Mouse (Mus musculus) midbrain, embryonic 12.5 days (tissue): ENCODE data around the gene Ctcf. TPM values are rescaled to one million over a fixed set of nuclear protein-coding genes. Genes with fewer than 3 reads are reported as not detected.
"Not testable (repeated sequence)": the region's sequence is repeated elsewhere in the genome, so short reads cannot be mapped to it uniquely, and the experiment has no call there.

Experiments used
- ATAC-seq: fragments of 200-750 bp; cut with Nextera tagmentation; 2 replicates; pipeline ENCODE4 v1.8.0; 2017; ENCODE audit warnings: low read depth, moderate TSS enrichment, moderate library complexity; ENCODE audit not compliant: low FRiP score
- H3K27ac ChIP-seq: fragments of 300-500 bp; sonication (generic); replicated peaks from 2 replicates; pipeline ENCODE4 v1.5.1; 2016; ENCODE audit warnings: mild to moderate bottlenecking
- H3K27me3 ChIP-seq: fragments of 300-500 bp; sonication (generic); 2 replicates; pipeline ENCODE4 v1.6.1; 2016; ENCODE audit warnings: mild to moderate bottlenecking
- H3K36me3 ChIP-seq: fragments of 300-500 bp; sonication (generic); 2 replicates; pipeline ENCODE4 v1.6.1; 2016
- H3K4me1 ChIP-seq: fragments of 300-500 bp; sonication (generic); 2 replicates; pipeline ENCODE4 v1.6.1; 2016
- H3K4me2 ChIP-seq: fragments of 300-500 bp; sonication (generic); replicated peaks from 2 replicates; pipeline ENCODE4 v1.6.1; 2016; ENCODE audit warnings: mild to moderate bottlenecking, moderate library complexity
- H3K4me3 ChIP-seq: fragments of 300-500 bp; sonication (generic); 2 replicates; pipeline ENCODE4 v1.5.1; 2016; ENCODE audit warnings: mild to moderate bottlenecking
- H3K9ac ChIP-seq: fragments of 300-500 bp; sonication (generic); replicated peaks from 2 replicates; pipeline ENCODE4 v1.6.1; 2016; ENCODE audit warnings: mild to moderate bottlenecking, moderate library complexity
- H3K9me3 ChIP-seq: fragments of 300-500 bp; sonication (generic); 2 replicates; pipeline ENCODE4 v1.6.1; 2016; ENCODE audit warnings: mild to moderate bottlenecking
- WGBS: fragments of 180-500 bp; shearing (Covaris S2); methylation state at CpG from one replicate; pipeline ENCODE4 v1.1.7; 2016; 5-methylcytosine and 5-hydroxymethylcytosine counted together
- polyA plus RNA-seq: library from polyadenylated mRNA; unstranded; fragments of >200 nt; fragmentation: Nextera tagmentation; extraction: Ambion mirVana; gene quantifications from 2 replicates; pipeline ENCODE4 v1.2.1, GENCODE M21; 2016

Gene Ctcf
- polyA plus RNA-seq: 157 TPM in 2 replicates

GRCm38 (mm10) chr8:105636018-105636962 lies at the start of gene Ctcf:
Ctcf (plus strand) TSS chr8:105636568.
- H3K36me3 ChIP-seq: no peaks in the 10 kb centered on the region
- H3K9ac ChIP-seq: peak within 1 kb of the TSS; percentile 99
- peaks cover 24% of the 10 kb centered on the region for H3K4me1 ChIP-seq
- peak within 1 kb of the TSS; percentile 100 for H3K27ac ChIP-seq
- H3K27me3 ChIP-seq: no peaks in the 10 kb centered on the region
- H3K9me3 ChIP-seq: no peaks in the 10 kb centered on the region
- H3K4me2 ChIP-seq: peak within 1 kb of the TSS; percentile 91
- WGBS: under 1% methylated on average over 81 of the region's 126 CpGs
- peak; percentile 94 for ATAC-seq
- H3K4me3 ChIP-seq: peak within 1 kb of the TSS; percentile 92

DNA sequence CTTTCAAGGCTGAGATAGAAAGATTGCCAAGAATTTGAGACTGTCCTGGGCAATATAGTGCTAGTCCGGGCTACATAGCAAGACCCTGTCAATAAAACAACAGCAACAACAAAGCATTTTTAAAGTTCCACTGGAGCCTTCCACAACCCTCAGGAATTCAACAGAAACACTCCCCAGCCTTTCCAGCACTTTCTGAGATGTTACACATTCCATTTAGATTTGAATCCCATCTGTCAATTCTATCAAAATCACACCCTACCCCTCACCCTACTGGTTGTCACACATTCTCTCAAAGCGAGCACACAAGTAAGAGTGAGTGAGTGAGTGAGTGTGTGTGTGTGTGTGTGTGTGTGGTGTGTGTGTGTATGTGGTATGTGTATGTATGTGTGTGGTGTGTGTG lies 43.9 kb upstream of the Ctcf start:
- 80% methylated on average over 2 of the region's 2 CpGs for whole genome bisulfite sequencing
- H3K36me3 ChIP-seq: no peaks in the 10 kb centered on the region
- no peak for ATAC-seq
- 0 out of 2 replicates have a peak, but pooled peaks cover 10% of the 10 kb centered on the region for H3K4me1 ChIP-seq
- peaks cover 3% of the 10 kb centered on the region; the same call in 1 of the 2 replicates for H3K27me3 ChIP-seq
- H3K4me3 ChIP-seq: no peak overlapping the region
- H3K4me2 ChIP-seq: no peak overlapping the region
- no peak overlapping the region for H3K27ac ChIP-seq
- H3K9ac ChIP-seq: no peak overlapping the region
- no peaks in the 10 kb centered on the region for H3K9me3 ChIP-seq

- peaks cover 3% of the 10 kb centered on the region; the same call in 1 of the 2 replicates for H3K27me3 ChIP-seq
- H3K36me3 ChIP-seq: no peaks in the 10 kb centered on the region
- H3K4me1 ChIP-seq: 0 out of 2 replicates have a peak, but pooled peaks cover 10% of the 10 kb centered on the region
- WGBS: 36% methylated on average over 15 of the region's 15 CpGs
- no peaks in the 10 kb centered on the region for H3K9me3 ChIP-seq
- H3K9ac ChIP-seq: no peak overlapping the region
- no peak for ATAC-seq
- H3K4me2 ChIP-seq: peak overlapping the region; percentile 7; the same call in 1 of the 2 replicates
- H3K4me3 ChIP-seq: no peak overlapping the region
- no peak overlapping the region for H3K27ac ChIP-seq
Observed at GRCm38 (mm10) chr8:105593859-105594258, 42.5 kb upstream of the Ctcf start.

- Histone ChIP-seq H3K4me2 (no peak overlapping the region), H3K4me1 (0 out of 2 replicates have a peak, but pooled peaks cover 10% of the 10 kb centered on the region), H3K36me3 (no peaks in the 10 kb centered on the region), H3K9me3 (no peaks in the 10 kb centered on the region), H3K27ac (no peak overlapping the region), H3K4me3 (no peak overlapping the region), H3K9ac (no peak overlapping the region), H3K27me3 (peaks cover 3% of the 10 kb centered on the region; the same call in 1 of the 2 replicates)
- 83% methylated on average over 18 of the region's 18 CpGs for WGBS
- no peak for ATAC-seq
Observed at GRCm38 (mm10) chr8:105594451-105595242, 41.7 kb upstream of the Ctcf start.

- 6% methylated on average over 14 of the region's 14 CpGs for WGBS
- H3K4me2 ChIP-seq: peak overlapping the region; percentile 25
Observed at GRCm38 (mm10) chr8:105596362-105597034, 39.9 kb upstream of the Ctcf start.

DNA sequence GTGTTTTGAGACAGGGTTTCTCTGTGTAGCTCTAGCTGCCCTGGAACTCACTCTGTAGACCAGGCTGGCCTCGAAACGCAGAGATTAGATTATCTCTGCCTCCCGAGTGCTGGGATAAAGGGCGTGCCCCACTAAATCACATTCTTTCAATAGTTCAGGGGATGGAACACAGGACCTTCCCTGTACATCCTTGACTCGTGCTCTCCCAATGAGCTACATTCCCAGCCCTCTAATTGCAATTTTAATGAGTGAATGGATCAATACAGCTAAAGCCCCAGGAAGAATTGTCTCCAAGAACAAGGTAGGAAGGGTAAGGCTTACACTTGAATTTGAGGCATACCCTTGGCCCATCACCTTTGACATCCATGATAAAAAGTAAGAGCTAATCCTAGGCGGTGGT lies 37.6 kb upstream of the Ctcf start:
- no peak overlapping the region for H3K27ac ChIP-seq
- H3K4me1 ChIP-seq: 0 out of 2 replicates have a peak, but pooled peaks cover 8% of the 10 kb centered on the region
- ATAC-seq: no peak
- peaks cover 7% of the 10 kb centered on the region for H3K27me3 ChIP-seq
- H3K9ac ChIP-seq: no peak overlapping the region
- no peak overlapping the region for H3K4me2 ChIP-seq
- no peaks in the 10 kb centered on the region for H3K9me3 ChIP-seq
- WGBS: 81% methylated on average over 6 of the region's 6 CpGs
- H3K4me3 ChIP-seq: no peak overlapping the region
- no peaks in the 10 kb centered on the region for H3K36me3 ChIP-seq

More at GRCm38 (mm10) chr8:105596362-105597034, 39.9 kb upstream of the Ctcf start:
- H3K36me3 ChIP-seq: no peaks in the 10 kb centered on the region
- H3K9me3 ChIP-seq: no peaks in the 10 kb centered on the region
- H3K4me3 ChIP-seq: no peak overlapping the region
- H3K27me3 ChIP-seq: peaks cover 3% of the 10 kb centered on the region; the same call in 1 of the 2 replicates
- 0 out of 2 replicates have a peak, but pooled peaks cover 10% of the 10 kb centered on the region for H3K4me1 ChIP-seq
- H3K27ac ChIP-seq: no peak overlapping the region
- no peak overlapping the region for H3K9ac ChIP-seq
- peak; percentile 16; the same call in 1 of the 2 replicates for ATAC-seq

- H3K4me3 ChIP-seq: no peak overlapping the region
- H3K36me3 ChIP-seq: no peaks in the 10 kb centered on the region
- H3K27ac ChIP-seq: no peak overlapping the region
- no peak overlapping the region for H3K4me2 ChIP-seq
- peaks cover 18% of the 10 kb centered on the region for H3K4me1 ChIP-seq
- WGBS: 73% methylated on average over 5 of the region's 5 CpGs
- H3K9me3 ChIP-seq: no peaks in the 10 kb centered on the region
- peaks cover 4% of the 10 kb centered on the region for H3K27me3 ChIP-seq
- H3K9ac ChIP-seq: no peak overlapping the region
- no peak for ATAC-seq
Observed at GRCm38 (mm10) chr8:105601301-105601700, 35.1 kb upstream of the Ctcf start.

DNA sequence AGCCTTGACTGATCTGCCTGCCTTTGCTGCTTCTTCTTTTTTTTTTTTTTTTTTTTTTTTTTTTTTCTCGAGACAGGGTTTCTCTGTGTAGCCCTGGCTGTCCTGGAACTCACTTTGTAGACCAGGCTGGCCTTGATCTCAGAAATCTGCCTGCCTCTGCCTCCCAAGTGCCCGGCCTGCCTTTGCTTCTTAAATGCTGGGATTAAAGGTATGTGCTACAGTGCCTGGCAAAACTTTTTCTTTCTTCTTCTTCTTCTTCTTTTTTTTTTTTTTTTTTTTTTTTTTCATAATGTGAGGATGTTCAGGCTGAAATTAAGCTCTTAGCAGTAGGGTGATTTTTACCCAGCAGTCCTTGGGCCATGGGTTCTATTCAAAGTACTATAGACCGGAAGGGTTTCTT lies 33.8 kb upstream of the Ctcf start:
- peaks cover 25% of the 10 kb centered on the region for H3K4me1 ChIP-seq
- WGBS: 80% methylated on average over 3 of the region's 3 CpGs
- not testable (repeated sequence) for H3K4me2 ChIP-seq, H3K9me3 ChIP-seq, H3K27me3 ChIP-seq, H3K9ac ChIP-seq, ATAC-seq, H3K4me3 ChIP-seq, H3K36me3 ChIP-seq, H3K27ac ChIP-seq

GRCm38 (mm10) chr8:105604804-105605381 lies 31.5 kb upstream of the Ctcf start, which contains the start of gene Ripor1:
Ripor1 (plus strand) TSS chr8:105605255.
- Histone ChIP-seq H3K4me2 (peak within 1 kb of the TSS; percentile 87), H3K4me3 (peak within 1 kb of the TSS; percentile 82), H3K9ac (peak within 1 kb of the TSS; percentile 91), H3K27ac (peak within 1 kb of the TSS; percentile 92), H3K27me3 (peaks cover 4% of the 10 kb centered on the region), H3K9me3 (no peaks in the 10 kb centered on the region), H3K36me3 (no peaks in the 10 kb centered on the region), H3K4me1 (peaks cover 28% of the 10 kb centered on the region)
- under 1% methylated on average over 40 of the region's 42 CpGs for WGBS
- peak; percentile 74 for ATAC-seq

GRCm38 (mm10) chr8:105605491-105606188 lies 30.7 kb upstream of the Ctcf start:
- Histone ChIP-seq H3K4me2 (peak overlapping the region; percentile 87), H3K4me1 (peaks cover 28% of the 10 kb centered on the region), H3K9me3 (no peaks in the 10 kb centered on the region), H3K4me3 (peak overlapping the region; percentile 82), H3K36me3 (no peaks in the 10 kb centered on the region), H3K9ac (peak overlapping the region; percentile 91), H3K27ac (peak overlapping the region; percentile 92), H3K27me3 (peaks cover 4% of the 10 kb centered on the region)
- WGBS: 1% methylated on average over 26 of the region's 39 CpGs
- peak; percentile 31 for ATAC-seq
